Mouse (Mus musculus) lung, adult 2 months (tissue): Measurements from ENCODE around the gene Raver2.

ENCODE experiments used
- CTCF ChIP-seq: fragments of 200-500 bp; IDR thresholded peaks from 2 replicates; pipeline ENCODE4 v1.5.1; 2011; ENCODE audit warnings: mild to moderate bottlenecking, low read length, control low read depth; ENCODE audit not compliant: insufficient read depth
- POLR2A ChIP-seq: fragments of 200-500 bp; IDR thresholded peaks from 2 replicates; pipeline ENCODE4 v1.6.1; 2011; ENCODE audit warnings: low read depth, mild to moderate bottlenecking, control low read depth, low read length, borderline replicate concordance; ENCODE audit errors: extremely low read depth

GRCm38 (mm10) chr4:101066401-101066800, 2.4 kb upstream of the Raver2 start:
- no peak for TF ChIP-seq POLR2A
- TF ChIP-seq CTCF = no peak
